Mouse (Mus musculus) midbrain, embryonic 15.5 days (tissue): ENCODE data around the gene 1700028J19Rik. TPM values are rescaled to one million over a fixed set of nuclear protein-coding genes. Genes with fewer than 3 reads are reported as not detected.
"Not testable (repeated sequence)": the region's sequence is repeated elsewhere in the genome, so short reads cannot be mapped to it uniquely, and the experiment has no call there.

Experiments used
- ATAC-seq: fragments of 200-750 bp; cut with Nextera tagmentation; replicated peaks from 2 replicates; pipeline ENCODE4 v1.8.0; 2017; ENCODE audit warnings: moderate TSS enrichment
- H3K27ac ChIP-seq: fragments of 300-500 bp; sonication (generic); 2 replicates; pipeline ENCODE4 v1.5.1; 2015; ENCODE audit warnings: mild to moderate bottlenecking, inconsistent platforms
- H3K27me3 ChIP-seq: fragments of 300-500 bp; sonication (generic); replicated peaks from 2 replicates; pipeline ENCODE4 v1.6.1; 2015; ENCODE audit warnings: inconsistent platforms
- H3K36me3 ChIP-seq: fragments of 300-500 bp; sonication (generic); replicated peaks from 2 replicates; pipeline ENCODE4 v1.6.1; 2015; ENCODE audit warnings: inconsistent platforms
- H3K4me1 ChIP-seq: fragments of 300-500 bp; sonication (generic); 2 replicates; pipeline ENCODE4 v1.6.1; 2015; ENCODE audit warnings: inconsistent platforms
- H3K4me2 ChIP-seq: fragments of 300-500 bp; sonication (generic); 2 replicates; pipeline ENCODE4 v1.6.1; 2015; ENCODE audit warnings: inconsistent platforms, mild to moderate bottlenecking, moderate library complexity
- H3K4me3 ChIP-seq: fragments of 300-500 bp; sonication (generic); 2 replicates; pipeline ENCODE4 v1.5.1; 2015; ENCODE audit warnings: mild to moderate bottlenecking, inconsistent platforms
- H3K9ac ChIP-seq: fragments of 300-500 bp; sonication (generic); 2 replicates; pipeline ENCODE4 v1.6.1; 2015; ENCODE audit warnings: mild to moderate bottlenecking, inconsistent platforms
- H3K9me3 ChIP-seq: fragments of 300-500 bp; sonication (generic); 2 replicates; pipeline ENCODE4 v1.6.1; 2016; ENCODE audit warnings: inconsistent platforms
- WGBS: fragments of 180-500 bp; shearing (Covaris S2); methylation state at CpG from one replicate; pipeline ENCODE4 v1.1.7; 2015; ENCODE audit warnings: mixed read lengths; 5-methylcytosine and 5-hydroxymethylcytosine counted together
- polyA plus RNA-seq: library from polyadenylated mRNA; unstranded; fragments of >200 nt; fragmentation: Nextera tagmentation; extraction: Ambion mirVana; gene quantifications from 2 replicates; pipeline ENCODE4 v1.2.1, GENCODE M21; 2015

The 1700028J19Rik gene
- polyA plus RNA-seq, 1 experiment from 2014 or later = 1.4 TPM

GRCm38 (mm10) chr7:44271309-44271708 lies 24.8 kb upstream of the 1700028J19Rik start:
- H3K9ac ChIP-seq = no peak overlapping the region
- 72% methylated on average over 2 of the region's 2 CpGs for WGBS

DNA sequence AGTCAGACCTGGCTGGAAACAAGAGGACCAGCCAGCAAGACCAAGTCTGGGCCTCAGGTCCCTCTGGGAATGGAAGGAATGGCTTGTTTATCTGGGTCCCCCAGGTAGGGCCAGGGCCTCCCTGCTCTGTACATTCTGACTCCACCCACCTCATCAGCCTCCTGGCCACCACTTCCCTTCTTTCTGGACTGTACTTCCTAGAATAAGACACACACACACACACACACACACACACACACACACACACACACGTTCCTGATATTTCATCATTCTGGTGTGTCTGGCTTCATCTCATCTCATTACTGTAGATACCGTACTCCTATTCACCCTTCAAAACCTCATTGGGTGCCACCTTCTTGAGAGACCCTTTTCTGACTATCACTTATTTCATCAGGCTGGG lies 22.9 kb upstream of the 1700028J19Rik start:
- no peak overlapping the region for H3K4me3 ChIP-seq
- no peaks in the 10 kb centered on the region for H3K4me1 ChIP-seq
- H3K27me3 ChIP-seq = peaks cover 4% of the 10 kb centered on the region; the same call in 1 of the 2 replicates
- H3K9me3 ChIP-seq = no peaks in the 10 kb centered on the region
- ATAC-seq = no peak
- H3K9ac ChIP-seq = no peak overlapping the region
- no peak overlapping the region for H3K27ac ChIP-seq
- WGBS = 93% methylated on average over 2 of the region's 2 CpGs
- H3K36me3 ChIP-seq = no peaks in the 10 kb centered on the region
- H3K4me2 ChIP-seq = no peak overlapping the region

More at GRCm38 (mm10) chr7:44271309-44271708, 24.8 kb upstream of the 1700028J19Rik start:
- Histone ChIP-seq H3K4me1 (no peaks in the 10 kb centered on the region), H3K27me3 (peaks cover 4% of the 10 kb centered on the region; the same call in 1 of the 2 replicates), H3K36me3 (no peaks in the 10 kb centered on the region), H3K27ac (no peak overlapping the region), H3K4me2 (no peak overlapping the region), H3K9me3 (no peaks in the 10 kb centered on the region), H3K4me3 (no peak overlapping the region)
- ATAC-seq = peak; percentile 68

DNA sequence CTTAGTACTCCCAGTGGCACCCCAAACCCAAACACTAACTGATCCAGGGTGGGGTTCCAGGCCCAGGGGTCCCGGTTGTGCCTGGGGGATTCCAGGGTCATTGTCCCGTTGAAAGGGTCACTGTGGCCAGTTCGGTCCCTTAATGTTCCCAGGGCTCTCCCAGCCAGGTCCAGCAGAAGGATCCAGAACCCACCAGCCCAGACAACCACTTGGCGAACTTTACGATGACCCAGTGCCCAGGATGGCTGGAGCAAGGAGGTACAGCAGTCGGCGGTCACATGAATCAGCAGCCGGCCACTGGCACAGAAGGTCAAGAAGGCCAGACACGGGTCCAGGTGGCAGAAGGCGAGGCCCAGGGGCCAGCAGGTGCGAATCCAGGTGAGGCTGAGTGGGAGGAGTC lies 21.6 kb upstream of the 1700028J19Rik start:
- H3K9ac ChIP-seq = no peak overlapping the region
- no peak overlapping the region for H3K27ac ChIP-seq
- no peak for ATAC-seq
- 86% methylated on average over 11 of the region's 11 CpGs for WGBS
- no peaks in the 10 kb centered on the region for H3K36me3 ChIP-seq
- H3K4me1 ChIP-seq = peaks cover 4% of the 10 kb centered on the region
- H3K27me3 ChIP-seq = peaks cover 4% of the 10 kb centered on the region; the same call in 1 of the 2 replicates
- H3K4me3 ChIP-seq = no peak overlapping the region
- no peak overlapping the region for H3K4me2 ChIP-seq
- no peaks in the 10 kb centered on the region for H3K9me3 ChIP-seq

DNA sequence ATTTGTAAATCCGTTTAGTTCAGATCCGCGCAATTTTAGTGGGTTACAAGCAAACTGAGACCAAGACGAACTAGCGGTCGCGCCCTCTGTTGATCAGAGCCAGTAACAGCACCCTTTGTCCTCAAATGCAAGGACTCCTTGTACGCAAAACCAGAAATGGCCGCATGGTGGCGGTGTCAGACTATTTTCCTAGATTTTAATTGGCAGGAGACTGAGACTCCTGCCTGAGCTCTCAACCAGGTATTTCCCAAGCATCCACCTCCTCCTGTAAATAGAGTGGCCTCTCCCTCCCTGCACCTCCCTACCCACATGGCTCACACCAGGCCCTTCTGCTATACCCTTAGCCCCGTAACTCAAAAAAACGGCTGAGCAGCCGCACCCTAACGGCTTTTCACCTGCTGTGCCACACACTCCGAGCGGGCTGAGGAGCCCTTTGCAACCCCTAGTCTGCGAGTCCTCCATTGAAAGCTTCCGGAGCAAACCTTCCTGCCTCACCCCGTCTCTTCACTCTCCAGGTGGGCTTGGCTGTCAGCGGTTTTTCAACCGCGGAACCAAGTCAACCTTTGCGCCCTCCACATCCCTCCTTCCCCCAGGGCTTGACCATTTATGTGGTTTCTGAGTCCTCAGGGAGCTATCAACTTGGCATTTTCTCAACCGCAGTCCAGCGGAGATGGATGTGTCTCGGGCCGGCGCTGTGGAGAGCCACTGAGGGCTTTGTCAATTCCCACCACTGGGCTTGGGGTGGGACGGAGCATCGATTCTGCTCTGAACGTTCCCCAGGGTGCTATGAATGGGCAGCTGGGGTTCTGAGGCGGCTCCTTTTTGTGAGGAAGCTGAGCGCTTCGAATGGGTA lies 16.5 kb upstream of the 1700028J19Rik start:
- Histone ChIP-seq H3K9ac (peak overlapping the region; percentile 59), H3K4me2 (peak overlapping the region; percentile 88), H3K27me3 (0 out of 2 replicates have a peak, but pooled peaks cover 4% of the 10 kb centered on the region), H3K4me1 (peaks cover 7% of the 10 kb centered on the region), H3K36me3 (no peaks in the 10 kb centered on the region), H3K27ac (peak overlapping the region; percentile 74), H3K4me3 (peak overlapping the region; percentile 41), H3K9me3 (no peaks in the 10 kb centered on the region)
- under 1% methylated on average over 34 of the region's 34 CpGs for WGBS
- ATAC-seq = peak; percentile 91

GRCm38 (mm10) chr7:44261147-44261546 lies 14.7 kb upstream of the 1700028J19Rik start, which contains the start of gene Gm15517:
Gene Gm15517 (plus strand): TSS chr7:44261447.
- peak within 1 kb of the TSS; percentile 9; the same call in 1 of the 2 replicates for H3K9ac ChIP-seq
- H3K27ac ChIP-seq = no peak within 1 kb of the TSS
- H3K27me3 ChIP-seq = no peaks in the 10 kb centered on the region
- H3K4me2 ChIP-seq = no peak within 1 kb of the TSS
- ATAC-seq = 0 out of 2 replicates have a peak, but pooled peaks have one; percentile 13
- no peaks in the 10 kb centered on the region for H3K36me3 ChIP-seq
- WGBS = 52% methylated on average over 5 of the region's 5 CpGs
- H3K4me3 ChIP-seq = no peak within 1 kb of the TSS
- peaks cover 7% of the 10 kb centered on the region for H3K4me1 ChIP-seq
- no peaks in the 10 kb centered on the region for H3K9me3 ChIP-seq

DNA sequence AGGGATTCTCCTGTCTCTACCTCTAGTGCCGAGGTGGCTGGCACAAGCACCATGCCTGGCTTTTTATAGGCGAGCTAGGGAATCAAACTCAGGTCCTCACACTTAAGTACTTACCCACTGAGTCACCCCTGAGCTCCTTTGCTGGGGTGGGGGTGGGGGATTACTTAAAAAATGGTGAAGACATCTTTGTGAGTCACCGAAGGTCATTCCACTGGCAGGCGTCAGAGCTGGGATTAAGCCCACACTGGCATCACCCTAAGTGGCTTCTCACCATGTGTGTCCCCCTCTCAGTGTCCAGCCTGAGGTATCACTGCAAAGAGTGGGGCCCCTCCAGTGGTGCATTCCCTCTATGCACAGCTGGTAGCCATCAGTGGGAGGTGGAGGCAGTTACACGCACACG lies 13.9 kb upstream of the 1700028J19Rik start:
- Histone ChIP-seq H3K4me3 (no peak overlapping the region), H3K4me1 (peaks cover 7% of the 10 kb centered on the region), H3K27me3 (no peaks in the 10 kb centered on the region), H3K36me3 (no peaks in the 10 kb centered on the region), H3K9me3 (no peaks in the 10 kb centered on the region), H3K27ac (no peak overlapping the region), H3K9ac (no peak overlapping the region), H3K4me2 (no peak overlapping the region)
- no peak for ATAC-seq
- 71% methylated on average over 6 of the region's 6 CpGs for WGBS

DNA sequence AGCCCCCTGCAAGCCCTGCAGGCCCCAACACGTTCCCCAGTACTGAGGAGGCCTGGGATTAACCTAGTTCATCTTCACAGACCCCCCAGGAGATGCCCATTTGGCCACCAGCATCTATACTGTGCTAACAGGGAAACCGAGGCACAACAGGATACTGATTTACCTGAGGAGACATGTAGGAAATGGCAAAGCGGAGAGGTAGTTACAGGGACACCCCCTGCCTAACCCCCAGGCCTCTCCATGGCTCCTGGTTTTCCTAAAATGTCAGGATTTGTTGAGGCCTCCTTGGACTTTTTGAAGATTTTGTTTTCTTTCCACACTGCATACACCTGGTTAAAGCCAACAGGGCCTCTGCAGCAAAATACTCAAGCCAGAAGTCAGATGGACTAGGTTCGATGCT lies 10.8 kb upstream of the 1700028J19Rik start, which contains the start of gene Acp4:
TSS of gene Acp4 (minus strand) at position 101 of the 400 bp plus-strand sequence.
- no peak within 1 kb of the TSS for H3K4me3 ChIP-seq
- peaks cover 9% of the 10 kb centered on the region for H3K36me3 ChIP-seq
- no peaks in the 10 kb centered on the region; the same call in 1 of the 2 replicates for H3K4me1 ChIP-seq
- no peaks in the 10 kb centered on the region for H3K9me3 ChIP-seq
- no peak within 1 kb of the TSS for H3K27ac ChIP-seq
- H3K4me2 ChIP-seq = no peak within 1 kb of the TSS
- whole genome bisulfite sequencing = 88% methylated on average over 4 of the region's 4 CpGs
- H3K9ac ChIP-seq = no peak within 1 kb of the TSS
- H3K27me3 ChIP-seq = no peaks in the 10 kb centered on the region
- ATAC-seq = no peak

GRCm38 (mm10) chr7:44254930-44255329 lies 8.4 kb upstream of the 1700028J19Rik start:
- Histone ChIP-seq H3K4me3 (no peak overlapping the region), H3K27ac (no peak overlapping the region), H3K27me3 (no peaks in the 10 kb centered on the region), H3K4me2 (no peak overlapping the region), H3K9ac (no peak overlapping the region), H3K4me1 (no peaks in the 10 kb centered on the region; the same call in 1 of the 2 replicates), H3K36me3 (peaks cover 24% of the 10 kb centered on the region), H3K9me3 (no peaks in the 10 kb centered on the region)
- 82% methylated on average over 6 of the region's 6 CpGs for WGBS
- no peak for ATAC-seq

- WGBS = 71% methylated on average over 15 of the region's 15 CpGs
- H3K9me3 ChIP-seq = no peaks in the 10 kb centered on the region
- H3K9ac ChIP-seq = no peak overlapping the region
- no peaks in the 10 kb centered on the region for H3K27me3 ChIP-seq
- no peak overlapping the region for H3K4me3 ChIP-seq
- H3K27ac ChIP-seq = no peak overlapping the region
- ATAC-seq = no peak
- H3K4me1 ChIP-seq = peaks cover 11% of the 10 kb centered on the region
- peaks cover 34% of the 10 kb centered on the region for H3K36me3 ChIP-seq
- no peak overlapping the region for H3K4me2 ChIP-seq
These were observed 6.6 kb upstream of the 1700028J19Rik start for GRCm38 (mm10) chr7:44253023-44253616.

GRCm38 (mm10) chr7:44250732-44251275 lies 4.3 kb upstream of the 1700028J19Rik start:
- not testable (repeated sequence) for H3K4me3 ChIP-seq, H3K4me2 ChIP-seq, H3K9me3 ChIP-seq, H3K27me3 ChIP-seq, H3K9ac ChIP-seq, ATAC-seq, H3K27ac ChIP-seq
- Histone ChIP-seq H3K4me1 (peaks cover 16% of the 10 kb centered on the region), H3K36me3 (peaks cover 34% of the 10 kb centered on the region)
- WGBS = 92% methylated on average over 17 of the region's 17 CpGs

GRCm38 (mm10) chr7:44249248-44249647 lies 2.8 kb upstream of the 1700028J19Rik start:
- H3K4me3 ChIP-seq = no peak overlapping the region
- ATAC-seq = no peak
- WGBS = 89% methylated on average over 4 of the region's 4 CpGs
- no peaks in the 10 kb centered on the region for H3K9me3 ChIP-seq
- H3K4me1 ChIP-seq = peaks cover 23% of the 10 kb centered on the region
- H3K4me2 ChIP-seq = no peak overlapping the region
- H3K27ac ChIP-seq = no peak overlapping the region
- H3K27me3 ChIP-seq = no peaks in the 10 kb centered on the region
- H3K36me3 ChIP-seq = peaks cover 34% of the 10 kb centered on the region
- H3K9ac ChIP-seq = no peak overlapping the region

GRCm38 (mm10) chr7:44247971-44248370 lies 1.5 kb upstream of the 1700028J19Rik start:
- H3K27ac ChIP-seq = no peak overlapping the region
- no peaks in the 10 kb centered on the region for H3K9me3 ChIP-seq
- peaks cover 23% of the 10 kb centered on the region for H3K4me1 ChIP-seq
- peak overlapping the region; percentile 93; the same call in 1 of the 2 replicates for H3K9ac ChIP-seq
- H3K4me3 ChIP-seq = peak overlapping the region; percentile 94
- WGBS = 94% methylated on average over 2 of the region's 2 CpGs
- peak overlapping the region; percentile 70 for H3K4me2 ChIP-seq
- H3K27me3 ChIP-seq = no peaks in the 10 kb centered on the region
- ATAC-seq = no peak
- peaks cover 32% of the 10 kb centered on the region for H3K36me3 ChIP-seq
